Mouse (Mus musculus): ENCODE results near the gene Slco1b2. TPM values are rescaled to one million over a fixed set of nuclear protein-coding genes. Genes with fewer than 3 reads are reported as not detected.

The Slco1b2 gene
- 0.42 TPM for polyA plus RNA-seq (2015; fragmentation: Illumina TruSeq; extraction: RNeasy Lipid Tissue Mini Kit (QIAGEN cat#74804); ENCODE audit: low read depth, low replicate concordance)

DNA sequence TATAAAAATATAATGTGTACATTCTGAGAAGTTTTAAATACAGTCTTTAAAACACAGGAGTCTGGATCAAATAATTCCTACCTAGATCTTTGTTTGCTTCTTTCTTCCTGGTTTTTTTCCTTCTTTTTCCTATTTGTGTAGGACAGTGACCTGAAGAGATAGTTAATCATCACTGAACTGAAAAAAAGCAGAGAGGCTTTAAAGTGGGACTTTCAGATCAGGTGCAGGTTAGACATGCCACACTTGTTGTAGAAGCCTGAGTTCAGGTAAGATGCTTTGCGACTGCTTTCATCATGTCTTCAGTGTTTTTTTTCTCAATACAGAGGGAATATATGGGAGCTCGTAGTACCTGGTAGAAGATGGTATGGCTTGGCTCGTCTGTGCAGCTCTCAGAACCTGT lies at the start of gene Slco1b2:
Gene Slco1b2, plus strand, starts transcription at position 228 of the 400 bp plus-strand sequence.

Other genes with a start within 250 kb of the Slco1b2 start
- gene Slco1c1, start 105.2 kb upstream of the Slco1b2 start, polyA plus RNA-seq (2015; fragmentation: Illumina TruSeq; extraction: RNeasy Lipid Tissue Mini Kit (QIAGEN cat#74804); ENCODE audit: low read depth, low replicate concordance): 59.1 TPM
- gene Gm5724, start 144.3 kb downstream of the Slco1b2 start, polyA plus RNA-seq (2015; fragmentation: Illumina TruSeq; extraction: RNeasy Lipid Tissue Mini Kit (QIAGEN cat#74804); ENCODE audit: low read depth, low replicate concordance): not detected
- 62.7 TPM for gene Slco1a4, start 226.7 kb downstream of the Slco1b2 start, polyA plus RNA-seq (2015; fragmentation: Illumina TruSeq; extraction: RNeasy Lipid Tissue Mini Kit (QIAGEN cat#74804); ENCODE audit: low read depth, low replicate concordance)

Data from brain, adult 10 weeks (tissue).